Mouse (Mus musculus) kidney, adult 8-10 months (tissue): ENCODE measurements around the gene Lsp1.
A peak's percentile ranks its signal among the peaks of the same experiment; 100 is the strongest.

ENCODE experiments used
- DNase-seq, 2 experiments: peaks; one replicate each; pipeline ENCODE4 v3.0.0; 2022

Lsp1 gene

DNA sequence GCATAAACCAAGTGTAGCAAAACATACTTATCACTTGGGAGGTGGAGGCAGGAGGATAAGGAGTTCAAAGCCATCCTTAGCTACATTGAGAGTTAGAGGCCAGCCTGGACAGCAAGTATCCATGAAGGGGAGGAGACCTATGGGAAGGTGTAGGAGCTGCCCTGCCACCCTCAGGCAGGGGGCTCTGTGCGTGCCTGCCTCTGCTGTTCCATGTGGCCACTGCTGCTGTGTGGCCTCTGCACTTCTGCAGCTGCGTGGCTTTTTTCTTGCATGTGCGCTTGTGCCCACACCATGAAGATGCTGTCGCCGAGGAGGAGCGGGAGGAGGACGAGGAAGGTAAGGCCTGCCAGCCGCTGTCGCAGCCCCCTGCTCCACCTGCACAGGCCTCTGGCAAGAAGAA, 46.8 kb downstream of the Lsp1 start:
- DNase-seq, result no peak

DNA sequence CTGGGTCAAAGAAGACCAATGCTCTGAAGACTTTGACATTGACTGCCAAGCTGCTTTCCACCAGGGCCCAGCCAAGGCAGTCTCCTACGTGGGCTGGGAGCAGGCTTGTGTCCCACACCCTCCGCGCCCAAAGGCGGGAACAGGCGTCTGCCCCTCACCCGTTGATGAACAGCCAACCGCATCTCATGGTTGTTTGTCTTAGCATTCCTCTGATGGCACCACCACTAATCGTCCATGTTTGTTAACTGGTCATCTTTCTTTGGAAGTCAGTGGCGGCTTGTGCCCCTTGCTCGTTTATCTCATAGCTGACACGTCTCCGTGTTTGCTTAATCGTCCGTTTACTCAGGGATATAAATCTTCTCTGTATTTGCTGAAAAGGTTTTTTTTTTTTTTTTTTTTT, 48.9 kb downstream of the Lsp1 start:
- no peak for DNase-seq

DNA sequence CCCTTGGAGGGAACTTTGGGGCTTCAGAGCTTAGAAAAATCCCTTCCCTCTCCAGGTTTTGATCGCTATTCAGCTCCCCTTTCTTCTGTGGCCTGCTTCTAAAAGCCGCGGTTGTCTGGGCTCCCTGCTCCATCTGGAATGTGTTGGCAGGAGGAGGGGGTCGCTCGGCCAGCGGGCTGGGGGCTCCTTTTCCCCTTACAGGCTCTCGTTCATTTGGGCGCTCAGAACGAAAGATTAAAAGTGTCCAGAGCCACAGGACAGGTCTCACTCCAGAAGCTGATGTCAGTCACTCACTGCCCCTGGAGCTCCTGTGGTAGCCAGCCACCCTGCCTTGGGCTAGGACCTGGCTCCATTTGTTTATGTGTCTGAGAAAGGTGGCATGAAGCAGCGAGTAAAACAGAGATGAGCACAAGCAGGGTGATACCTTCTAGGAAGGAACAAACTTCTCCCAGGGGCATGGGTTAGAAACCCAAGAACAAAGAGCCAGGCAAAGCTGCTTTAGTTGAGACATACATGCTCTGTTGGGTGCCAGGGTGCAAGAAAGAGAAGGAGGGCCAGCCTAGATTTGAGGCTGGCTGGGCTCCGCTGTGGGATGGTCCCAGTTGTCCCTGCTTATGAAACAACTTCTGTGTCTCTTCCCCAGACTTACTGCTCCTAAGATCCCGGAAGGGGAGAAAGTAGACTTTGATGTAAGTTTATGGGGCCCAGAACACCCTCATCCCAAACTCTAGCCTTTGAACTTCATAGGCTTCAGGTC, 49.6 kb downstream of the Lsp1 start:
- DNase-seq, result no peak

DNA sequence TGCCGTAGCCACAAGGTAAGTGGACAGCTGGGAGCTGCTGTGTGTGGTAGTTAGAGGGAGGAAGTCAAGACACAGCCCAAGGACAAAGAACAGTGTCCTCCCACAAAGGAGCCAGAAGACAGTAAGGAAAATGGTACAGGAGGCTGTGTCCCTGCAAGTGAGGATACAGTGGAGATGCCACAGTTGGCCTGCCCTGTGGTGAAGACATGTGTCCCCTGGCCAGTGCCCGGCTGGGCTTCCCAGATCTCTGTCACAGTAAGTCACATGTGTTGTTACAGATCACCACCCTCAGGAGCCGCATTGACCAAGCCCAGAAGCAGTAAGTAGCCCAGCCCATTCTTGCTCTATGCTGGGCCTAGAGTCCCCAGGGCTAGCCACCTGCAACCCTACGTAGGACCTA, 53.4 kb downstream of the Lsp1 start:
- no peak for DNase-seq

DNA sequence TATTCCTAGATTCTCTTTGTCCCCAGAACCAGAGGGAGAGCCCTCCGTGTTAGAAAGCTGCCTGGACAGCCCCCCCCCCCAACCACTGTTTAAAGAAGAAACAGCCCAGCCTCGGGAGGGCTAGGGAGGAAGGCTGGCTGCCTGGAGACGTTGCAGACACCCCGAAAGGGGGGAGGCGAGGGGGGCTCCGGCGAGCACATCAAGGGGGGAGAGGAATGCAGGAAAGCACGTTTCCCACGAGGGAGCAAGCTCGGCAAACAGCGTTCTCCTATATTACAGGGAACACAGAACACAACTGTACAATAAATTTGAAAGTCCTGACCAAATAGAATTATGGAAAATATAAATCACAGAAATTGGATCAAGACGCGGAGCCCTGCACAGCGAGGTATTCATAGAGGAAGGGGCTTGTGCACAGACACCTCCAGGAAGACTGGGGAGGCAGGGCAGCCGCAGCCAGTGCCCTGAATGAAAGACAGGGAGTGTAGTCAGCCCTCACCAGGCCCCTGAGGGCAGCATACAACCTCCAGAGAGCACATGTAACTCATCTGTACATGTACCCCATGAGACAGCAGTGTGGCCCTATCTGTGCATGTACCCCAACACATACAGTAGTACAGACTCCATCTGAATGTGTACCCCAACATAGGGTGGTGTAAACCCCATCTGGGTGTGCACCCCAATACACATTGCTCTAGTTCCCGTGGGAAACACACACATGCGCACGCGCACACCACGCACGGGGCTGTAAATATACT, 55.8 kb downstream of the Lsp1 start:
- DNase-seq, result no peak

DNA sequence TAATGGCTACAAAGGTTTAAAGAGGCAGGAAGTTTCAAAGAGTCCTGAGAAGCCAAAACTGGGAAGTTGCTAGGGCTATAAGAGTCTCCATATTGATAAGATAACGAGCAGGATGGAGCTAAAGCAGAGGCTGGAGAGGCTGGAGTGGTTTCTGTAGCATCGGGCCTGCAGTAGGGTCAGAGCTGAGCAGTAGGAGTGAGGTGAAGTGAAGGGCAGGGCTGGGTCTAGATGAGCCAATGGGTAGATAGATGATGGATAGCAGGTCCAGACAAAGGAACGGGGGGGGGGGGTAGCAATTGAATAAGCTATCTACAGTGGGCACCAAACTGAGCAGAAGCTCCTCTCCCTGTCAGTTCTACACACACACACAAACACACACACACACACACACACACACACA, 56.9 kb downstream of the Lsp1 start:
- DNase-seq, result no peak

DNA sequence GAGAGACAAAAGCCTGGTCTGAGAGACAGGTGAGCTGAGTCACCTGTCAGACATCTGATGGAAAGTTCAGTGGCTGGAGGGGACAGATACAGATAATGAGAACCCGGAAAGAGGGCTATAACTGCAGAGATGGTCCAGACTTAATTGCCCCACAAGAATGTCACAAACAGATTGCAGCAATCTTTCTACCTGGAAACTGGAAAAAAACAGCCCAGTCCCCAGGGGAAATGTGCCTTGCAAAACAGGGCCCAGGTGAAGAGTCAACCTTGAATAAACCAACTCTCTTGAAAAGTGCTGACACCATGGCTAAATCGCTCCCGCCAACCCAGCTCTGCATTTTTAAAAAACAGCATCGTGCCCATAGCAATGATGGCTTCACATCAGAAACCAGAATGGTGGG, 59.7 kb downstream of the Lsp1 start:
- DNase-seq, result no peak

DNA sequence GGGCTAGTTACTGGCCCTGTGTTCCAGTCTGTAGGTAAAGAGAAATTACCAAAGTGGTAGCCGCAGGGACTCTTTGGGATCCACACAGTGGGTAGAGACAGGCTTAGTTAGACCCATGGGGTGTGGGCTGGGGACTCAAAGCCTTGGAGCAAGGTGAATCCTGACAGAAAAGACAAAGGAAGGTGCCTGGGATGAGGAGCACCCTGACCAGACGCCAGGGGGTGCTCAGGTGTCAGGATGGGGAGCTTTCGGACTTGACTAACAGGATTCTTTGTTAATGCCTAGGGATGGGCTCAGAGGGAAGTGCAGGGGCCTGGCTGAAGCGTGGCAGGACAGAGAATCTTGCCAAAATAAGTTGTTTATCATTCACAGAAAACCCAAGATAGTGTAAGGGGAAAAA, 61.7 kb downstream of the Lsp1 start:
- DNase-seq, result peak in 1 of 2 experiments; percentile 23

DNA sequence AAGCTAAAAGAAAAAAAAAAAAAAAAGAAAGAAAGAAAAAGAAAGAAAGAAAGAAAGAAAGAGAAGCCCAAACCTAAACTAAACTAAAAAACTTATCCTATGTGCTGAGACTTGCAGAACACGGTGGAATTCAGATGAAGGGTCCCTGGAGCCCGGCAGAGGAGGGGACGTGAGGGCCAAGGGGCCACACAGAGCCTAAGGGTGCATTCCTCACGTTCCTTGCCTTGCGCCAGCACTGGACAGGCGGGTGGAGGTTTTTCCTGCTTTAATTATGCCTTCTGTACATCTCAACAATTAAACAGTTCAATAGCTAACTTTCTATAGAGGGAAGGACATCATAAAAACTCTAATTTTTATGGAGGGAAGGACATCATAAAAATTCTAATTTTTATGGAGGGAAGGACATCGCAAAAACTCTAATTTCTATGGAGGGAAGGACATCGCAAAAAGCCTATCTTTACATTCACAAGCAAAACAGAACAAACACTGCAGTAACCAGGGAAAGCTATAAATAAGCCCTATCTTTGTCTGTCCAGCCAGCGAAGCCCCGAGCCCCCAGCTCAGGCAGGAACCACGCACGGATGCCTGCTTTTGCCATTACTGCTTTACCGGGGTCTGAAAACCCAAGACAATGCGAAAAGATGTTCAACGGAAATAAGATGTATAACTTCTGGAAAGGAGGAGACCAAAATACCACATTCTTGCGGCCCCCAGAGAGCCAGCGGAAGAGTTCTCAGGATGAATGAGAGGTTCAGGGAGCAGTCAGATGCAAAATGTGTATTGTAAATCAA, 62.8 kb downstream of the Lsp1 start:
- no peak for DNase-seq

DNA sequence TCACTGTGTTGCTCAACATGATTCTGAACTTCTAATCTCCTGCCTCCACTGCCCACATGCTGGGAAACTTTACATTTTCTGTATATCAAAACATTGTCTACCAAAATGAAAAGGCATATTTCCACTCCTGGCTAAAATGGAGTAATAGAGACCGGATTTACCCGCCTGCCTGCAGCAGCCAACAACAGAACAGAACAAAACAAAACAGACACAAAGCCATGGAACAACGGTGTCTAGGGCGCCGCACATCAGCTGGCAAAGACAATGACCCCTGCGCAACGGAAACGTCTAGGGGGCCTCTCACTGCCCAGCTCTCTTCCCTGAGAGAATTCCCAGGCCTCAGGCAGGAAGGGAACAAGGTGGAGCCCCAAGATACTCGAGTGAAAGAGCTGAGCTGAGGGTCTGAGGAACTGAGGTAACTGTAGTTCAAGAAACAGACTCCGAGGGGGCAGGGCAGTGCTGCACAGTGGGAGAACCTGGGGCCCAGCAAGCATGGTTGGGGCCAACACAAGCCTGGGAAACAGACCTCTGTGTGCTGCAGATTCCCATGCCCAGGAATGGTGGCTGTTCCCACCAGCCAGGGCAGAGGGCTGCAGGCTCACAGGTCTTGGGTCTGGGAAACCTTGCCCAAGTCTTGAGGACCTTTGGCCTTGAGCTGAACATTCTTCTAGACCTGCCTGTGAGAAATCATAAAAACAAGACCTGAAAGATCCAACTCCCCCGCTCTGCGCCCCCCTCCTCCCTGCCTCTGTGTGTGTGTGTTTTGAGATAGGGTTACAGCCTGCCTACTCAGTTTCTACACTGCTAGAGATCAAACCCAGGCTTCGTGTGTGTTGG, 65.0 kb downstream of the Lsp1 start:
- DNase-seq, result no peak

DNA sequence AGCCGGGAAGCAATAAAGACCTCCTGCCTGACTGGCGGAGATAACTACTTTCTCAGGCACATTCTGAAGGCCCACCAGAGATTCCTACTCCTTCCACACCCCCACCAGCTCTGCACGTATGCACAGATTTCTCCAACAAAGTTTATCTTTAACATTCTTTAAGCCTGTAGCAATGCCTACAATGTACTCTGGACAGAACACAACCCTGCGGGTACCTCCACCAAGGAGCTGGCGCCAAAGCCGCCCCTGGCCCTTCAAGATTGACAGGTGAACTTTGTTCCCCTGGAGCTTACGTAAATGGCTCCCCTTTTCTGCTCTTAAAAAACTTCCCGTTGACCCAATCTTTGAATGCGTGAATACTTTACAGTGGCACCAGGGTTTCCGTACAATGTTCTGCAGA, 68.7 kb downstream of the Lsp1 start:
- peak in 1 of 2 experiments; percentile 35 for DNase-seq

DNA sequence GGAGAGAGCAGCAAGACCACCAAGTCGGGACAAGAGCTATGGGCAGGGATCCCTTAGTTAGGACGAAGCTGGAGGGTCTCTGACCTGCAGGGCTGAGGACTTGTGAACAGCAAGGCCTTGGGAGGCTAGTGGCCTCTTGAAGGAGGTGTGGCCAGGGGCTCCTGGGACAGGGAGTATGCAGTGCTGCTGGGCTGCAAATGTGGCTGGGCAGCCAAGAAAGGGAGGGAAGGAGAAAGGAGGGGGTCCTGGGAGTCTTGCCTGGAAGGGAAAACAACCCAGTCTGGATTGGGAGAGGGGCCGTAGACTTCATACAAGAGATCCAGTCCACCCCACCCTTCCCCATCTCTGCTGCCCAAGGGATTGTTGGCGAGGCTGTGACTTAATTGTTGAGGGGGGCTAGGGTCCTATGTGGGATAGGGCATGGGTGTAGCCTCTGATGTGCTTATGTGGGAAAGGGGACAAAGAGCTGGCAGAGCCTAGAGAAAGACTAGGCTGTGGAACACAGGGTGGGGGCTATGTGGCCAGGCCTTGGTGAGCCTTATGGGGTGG, 71.4 kb downstream of the Lsp1 start:
- no peak for DNase-seq

DNA sequence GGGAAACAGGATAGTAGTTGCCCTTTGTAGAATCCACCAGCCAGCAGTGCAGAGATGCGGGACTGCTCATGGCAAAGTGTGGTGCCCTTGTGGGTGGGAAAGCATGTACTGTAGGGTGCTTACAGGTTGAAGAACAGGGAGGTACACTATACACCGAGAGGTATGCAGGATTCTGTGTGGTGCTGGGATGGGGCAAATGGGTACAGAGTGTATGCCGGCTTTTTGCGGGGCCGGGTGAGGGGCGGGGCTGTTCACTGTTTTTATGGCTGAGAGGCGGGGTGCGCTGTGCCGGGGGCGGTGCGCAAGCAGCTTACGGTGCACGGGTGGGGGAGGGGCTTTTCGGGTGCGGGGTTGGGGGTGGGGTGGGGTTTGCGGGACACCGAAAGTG, 72.1 kb downstream of the Lsp1 start, which contains the start of gene Mrpl23:
Gene Mrpl23 (plus strand): TSS at position 16 of the 388 bp plus-strand sequence.
- no peak for DNase-seq

DNA sequence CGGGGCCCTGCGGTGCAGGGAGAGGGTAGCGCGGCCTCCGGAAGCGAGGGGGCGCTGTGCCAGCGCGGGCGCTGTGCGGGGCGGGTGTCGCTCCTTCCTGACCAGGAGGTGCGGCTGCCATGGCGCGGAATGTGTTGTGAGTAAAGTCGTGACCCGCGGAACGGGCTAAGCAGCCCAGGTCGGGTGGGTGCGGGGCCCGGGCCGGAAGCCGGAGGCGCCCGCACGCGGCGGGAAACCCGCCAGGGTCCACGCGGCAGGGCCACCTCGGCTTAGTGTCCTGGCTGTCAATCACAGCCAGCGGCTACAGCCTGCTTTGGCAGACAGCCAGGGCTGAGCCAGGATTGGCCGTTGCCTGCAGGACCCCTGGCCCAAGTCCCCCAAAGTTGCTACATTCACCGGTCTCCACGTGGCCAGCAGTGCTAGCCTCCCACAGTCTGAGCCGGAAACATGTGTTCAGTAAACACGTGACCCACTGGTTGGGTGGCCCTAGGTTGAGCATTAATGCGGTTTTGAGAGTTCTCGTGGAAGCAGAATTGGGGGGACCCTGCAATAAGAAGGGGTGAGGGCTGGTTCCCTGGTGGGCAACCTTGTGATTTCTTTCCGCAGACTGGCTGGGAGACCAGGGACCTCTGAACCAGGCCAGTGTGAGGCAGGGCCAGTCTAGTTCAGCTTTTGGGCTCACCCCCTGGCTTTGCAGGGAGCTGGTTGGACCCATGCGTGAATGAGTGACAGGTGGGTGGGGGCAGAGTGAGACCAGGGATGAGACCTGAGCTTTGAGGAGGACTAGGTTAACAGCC, 72.6 kb downstream of the Lsp1 start:
- DNase-seq, result peak; percentile 75 to 80

DNA sequence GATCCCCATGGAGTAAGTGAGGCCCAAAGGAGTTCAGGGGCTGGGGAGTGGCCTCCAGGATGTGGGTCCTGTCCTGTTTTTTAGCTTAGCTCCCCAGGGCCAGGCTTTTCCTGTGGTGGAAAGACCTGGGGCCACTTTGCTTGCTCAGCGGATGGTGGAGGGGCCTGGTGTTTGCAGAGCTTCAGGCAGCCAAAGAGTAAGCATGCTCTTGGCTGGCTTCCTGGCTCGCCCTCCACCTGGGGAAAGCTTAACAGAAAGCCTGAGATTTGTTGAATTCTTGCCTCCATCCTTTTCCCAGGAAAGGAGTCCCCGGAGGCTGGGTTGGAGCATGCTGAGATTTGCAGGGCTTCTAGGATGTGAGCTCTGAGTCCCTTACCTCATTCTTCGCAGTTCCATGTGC, 74.5 kb downstream of the Lsp1 start:
- DNase-seq, result no peak

DNA sequence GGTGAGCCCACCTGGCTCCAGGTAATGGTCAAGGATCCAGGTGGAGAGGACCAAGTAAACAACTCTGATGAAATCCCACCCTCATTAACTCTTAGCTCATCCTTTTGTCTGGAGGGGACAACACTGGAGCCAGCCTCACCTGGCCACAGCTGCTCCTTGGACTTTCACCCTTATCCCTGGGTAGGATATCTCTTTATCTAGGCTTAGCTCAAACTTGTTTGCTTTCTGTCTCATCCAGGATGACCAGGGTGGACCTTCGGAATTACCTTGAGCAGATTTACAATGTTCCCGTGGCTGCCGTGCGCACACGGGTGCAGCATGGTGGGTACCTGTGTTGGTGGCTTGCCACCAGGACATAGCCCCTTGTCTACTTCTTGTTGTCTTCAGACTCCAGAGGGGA, 75.2 kb downstream of the Lsp1 start:
- no peak for DNase-seq

DNA sequence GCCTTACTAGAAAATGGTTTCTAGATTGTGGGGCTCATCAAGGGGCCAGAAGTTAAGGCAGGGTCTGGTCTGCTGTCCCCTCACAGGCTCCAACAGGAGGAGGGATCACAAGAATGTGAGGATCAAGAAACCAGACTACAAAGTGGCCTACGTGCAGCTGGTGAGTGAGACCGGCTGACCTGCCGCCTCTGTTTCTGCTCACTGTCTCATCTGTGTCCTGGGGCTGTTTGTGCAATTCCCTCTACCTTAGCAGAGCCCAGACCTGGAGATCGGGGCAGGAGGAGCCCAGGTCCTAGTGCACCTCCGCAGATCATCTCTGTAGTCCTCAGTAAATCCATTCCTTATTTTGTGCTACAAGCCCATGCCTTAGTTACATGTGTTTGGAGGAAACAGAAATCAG, 76.6 kb downstream of the Lsp1 start:
- DNase-seq, result no peak

DNA sequence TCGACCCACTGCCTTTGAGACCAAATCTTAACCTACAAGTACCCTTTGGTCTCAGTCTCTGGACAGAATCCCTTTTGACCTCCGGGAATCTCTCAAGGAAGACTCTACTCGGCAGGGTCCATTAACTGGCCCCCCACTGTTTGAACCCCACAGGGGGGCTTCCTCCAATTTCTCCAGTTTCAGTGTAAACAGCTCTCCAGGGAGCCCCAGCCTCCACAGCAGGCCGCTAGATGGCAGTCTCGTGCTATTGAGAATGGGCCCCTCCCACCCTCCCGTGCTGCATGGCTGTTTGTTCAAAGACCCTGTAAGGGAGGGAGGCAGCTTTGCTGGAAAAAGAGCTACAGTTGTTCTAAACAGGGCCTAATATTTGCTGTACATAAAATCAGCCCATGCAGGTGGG, 77.3 kb downstream of the Lsp1 start:
- peak in 1 of 2 experiments; percentile 48 for DNase-seq

DNA sequence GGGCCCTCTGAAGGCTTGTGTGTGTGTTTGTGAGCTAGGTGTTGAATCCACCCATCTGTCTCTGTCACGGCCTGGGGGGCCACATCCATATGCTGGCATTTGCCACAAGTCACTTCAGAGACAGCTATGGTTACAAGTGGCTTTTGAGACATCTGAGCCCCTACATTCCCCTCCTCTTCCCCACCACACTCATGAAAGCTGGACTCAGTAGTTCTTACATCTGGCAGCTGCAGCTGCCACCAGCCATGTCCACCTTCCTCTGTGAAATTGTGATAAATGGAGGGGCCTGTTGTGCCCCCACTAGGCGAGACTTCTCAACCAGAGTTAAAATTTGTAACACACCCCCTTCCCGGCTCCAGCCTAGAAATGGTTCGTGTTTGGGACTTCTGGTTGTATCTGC, 77.7 kb downstream of the Lsp1 start:
- DNase-seq, result no peak

DNA sequence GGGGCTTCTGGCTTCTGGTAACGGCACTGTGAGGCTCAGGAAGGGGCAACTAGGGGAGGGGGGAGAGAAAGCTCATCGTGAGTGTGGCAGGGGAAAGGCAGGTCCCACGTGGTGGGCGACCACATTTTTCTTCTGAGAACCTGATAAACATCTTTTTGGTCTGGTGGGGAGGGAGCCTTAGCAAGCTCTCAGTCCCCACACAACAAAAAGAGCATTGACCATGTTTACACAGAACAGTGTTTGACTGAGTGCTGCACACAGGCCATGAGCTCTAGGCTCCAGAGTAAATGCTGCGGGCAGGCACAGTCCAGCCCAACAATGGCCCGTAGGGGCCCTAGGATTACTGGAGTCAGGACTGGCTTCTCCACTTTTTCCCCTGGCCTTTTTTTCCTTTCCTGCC, 78.2 kb downstream of the Lsp1 start:
- DNase-seq, result no peak

DNA sequence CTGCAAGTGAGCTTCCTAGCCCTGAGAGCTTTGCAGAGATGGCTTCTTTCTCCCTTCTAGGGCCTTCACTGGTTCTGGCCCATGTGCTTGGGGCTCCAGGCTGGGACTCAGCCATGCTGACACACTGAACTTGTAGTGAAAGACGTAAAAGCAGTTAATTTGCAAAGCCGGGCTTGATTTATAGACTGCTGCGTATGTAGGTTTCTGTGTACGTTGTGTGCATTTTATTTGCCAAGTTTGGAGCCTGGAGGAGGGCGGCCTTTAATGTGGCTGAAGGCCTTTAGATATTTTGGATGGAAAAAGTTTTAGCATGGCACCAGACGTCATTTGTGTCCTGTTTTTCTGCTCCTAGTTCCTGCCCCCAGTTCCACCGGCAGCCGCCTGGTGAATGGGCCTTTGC, 79.2 kb downstream of the Lsp1 start:
- no peak for DNase-seq
